Mouse (Mus musculus) small intestine, adult 2 months (tissue): ENCODE data around the gene Gramd2. TPM values are rescaled to one million over a fixed set of nuclear protein-coding genes. Genes with fewer than 3 reads are reported as not detected.
"Not testable (repeated sequence)": the region's sequence is repeated elsewhere in the genome, so short reads cannot be mapped to it uniquely, and the experiment has no call there.

Source experiments
- H3K27ac ChIP-seq: fragments of 200-500 bp; 2 replicates; pipeline ENCODE4 v1.5.1; 2012; ENCODE audit warnings: low read depth, low read length, control low read depth, inconsistent platforms; ENCODE audit not compliant: insufficient read depth
- H3K27me3 ChIP-seq: fragments of 200-500 bp; 2 replicates; pipeline ENCODE4 v1.6.1; 2012; ENCODE audit warnings: mild to moderate bottlenecking, moderate library complexity, low read length, inconsistent platforms; ENCODE audit not compliant: control insufficient read depth, insufficient read depth
- H3K36me3 ChIP-seq: fragments of 200-500 bp; 2 replicates; pipeline ENCODE4 v1.6.1; 2012; ENCODE audit warnings: mild to moderate bottlenecking, low read length, control low read depth, inconsistent platforms; ENCODE audit not compliant: control insufficient read depth, insufficient read depth
- H3K4me1 ChIP-seq: fragments of 200-500 bp; 2 replicates; pipeline ENCODE4 v1.6.1; 2012; ENCODE audit warnings: low read length, inconsistent platforms, mixed read lengths; ENCODE audit not compliant: control insufficient read depth, insufficient read depth, insufficient read length
- H3K4me3 ChIP-seq: fragments of 200-500 bp; 2 replicates; pipeline ENCODE4 v1.5.1; 2012; ENCODE audit warnings: low read depth, mild to moderate bottlenecking, control low read depth, inconsistent platforms, low read length, moderate library complexity
- CTCF ChIP-seq: fragments of 200-500 bp; IDR thresholded peaks from 2 replicates; pipeline ENCODE4 v1.5.1; 2012; ENCODE audit warnings: low read depth, mild to moderate bottlenecking, control low read depth, inconsistent platforms, low read length, moderate library complexity, mixed read lengths; ENCODE audit not compliant: insufficient replicate concordance, insufficient read length; ENCODE audit errors: extremely low read depth
- POLR2A ChIP-seq: fragments of 200-500 bp; IDR thresholded peaks from 2 replicates; pipeline ENCODE4 v1.6.1; 2012; ENCODE audit warnings: low read depth, mild to moderate bottlenecking, control low read depth, inconsistent platforms, low read length, moderate library complexity
- WGBS: fragments of 180-500 bp; shearing (Covaris S2); methylation state at CpG from one replicate; pipeline ENCODE4 v1.1.7; 2018; 5-methylcytosine and 5-hydroxymethylcytosine counted together
- polyA plus RNA-seq: library from polyadenylated mRNA; depleted of rRNA; stranded (reverse); fragments of >200 nt; gene quantifications from 2 replicates; pipeline ENCODE4 v1.2.3, GENCODE M21; 2012; rRNA removed

The Gramd2 gene
- polyA plus RNA-seq, 1 experiment = 4.6 TPM

- H3K27ac ChIP-seq = peak overlapping the region; percentile 89
- H3K27me3 ChIP-seq = no peaks in the 10 kb centered on the region
- WGBS = under 1% methylated on average over 45 of the region's 49 CpGs
- peaks cover 5% of the 10 kb centered on the region; the same call in 1 of the 2 replicates for H3K4me1 ChIP-seq
- TF ChIP-seq CTCF = 0 out of 2 replicates have a peak, but pooled peaks have one; percentile 4
- no peak; the same call in 1 of the 2 replicates for TF ChIP-seq POLR2A
- H3K36me3 ChIP-seq = no peaks in the 10 kb centered on the region
- peak overlapping the region; percentile 92 for H3K4me3 ChIP-seq
Observed at GRCm38 (mm10) chr9:59751066-59751581, 71.2 kb downstream of the Gramd2 start.

GRCm38 (mm10) chr9:59751966-59752365, 72.0 kb downstream of the Gramd2 start:
- no peaks in the 10 kb centered on the region for H3K27me3 ChIP-seq
- no peak overlapping the region; the same call in 1 of the 2 replicates for H3K27ac ChIP-seq
- H3K36me3 ChIP-seq = no peaks in the 10 kb centered on the region
- WGBS = 1% methylated on average over 2 of the region's 2 CpGs
- peaks cover 5% of the 10 kb centered on the region; the same call in 1 of the 2 replicates for H3K4me1 ChIP-seq
- TF ChIP-seq POLR2A = no peak
- 0 out of 2 replicates have a peak, but pooled peaks have one; percentile 0 for TF ChIP-seq CTCF
- peak overlapping the region; percentile 92 for H3K4me3 ChIP-seq

GRCm38 (mm10) chr9:59755199-59755598, 75.3 kb downstream of the Gramd2 start:
- Histone ChIP-seq H3K27ac (no peak overlapping the region), H3K36me3 (no peaks in the 10 kb centered on the region), H3K4me1 (0 out of 2 replicates have a peak, but pooled peaks cover 2% of the 10 kb centered on the region), H3K4me3 (no peak overlapping the region), H3K27me3 (no peaks in the 10 kb centered on the region)
- 68% methylated on average over 2 of the region's 2 CpGs for WGBS
- TF ChIP-seq POLR2A (no peak), CTCF (no peak)

- H3K27me3 ChIP-seq, H3K36me3 ChIP-seq, H3K27ac ChIP-seq, H3K4me1 ChIP-seq, H3K4me3 ChIP-seq: not testable (repeated sequence)
- 92% methylated on average over 3 of the region's 3 CpGs for WGBS
Observed at GRCm38 (mm10) chr9:59757016-59757415, 77.1 kb downstream of the Gramd2 start.

GRCm38 (mm10) chr9:59760515-59760914, 80.6 kb downstream of the Gramd2 start:
- Histone ChIP-seq H3K27me3 (no peaks in the 10 kb centered on the region), H3K4me1 (no peaks in the 10 kb centered on the region), H3K36me3 (no peaks in the 10 kb centered on the region), H3K4me3 (no peak overlapping the region), H3K27ac (no peak overlapping the region)
- WGBS = 51% methylated on average over 3 of the region's 3 CpGs
- TF ChIP-seq CTCF = no peak
- no peak for TF ChIP-seq POLR2A

- not testable (repeated sequence) for H3K4me3 ChIP-seq, H3K27ac ChIP-seq, H3K36me3 ChIP-seq, H3K4me1 ChIP-seq, H3K27me3 ChIP-seq
- WGBS = 92% methylated on average over 12 of the region's 13 CpGs
Observed at GRCm38 (mm10) chr9:59766966-59767461, 87.1 kb downstream of the Gramd2 start.

Other genes with a start within 250 kb of the Gramd2 start
- 8.6 and 22.1 TPM in 2 replicates for gene Arih1, start 193.5 kb upstream of the Gramd2 start, polyA plus RNA-seq
- 45.1 and 81.2 TPM in 2 replicates for gene Hexa, start 140.6 kb upstream of the Gramd2 start, polyA plus RNA-seq
- gene Tmem202, start 140.3 kb upstream of the Gramd2 start, polyA plus RNA-seq = 0.34 TPM in 1 of 2 replicates, not detected in the other
- 0.79 and 1.2 TPM in 2 replicates for gene Celf6, start 102.2 kb upstream of the Gramd2 start, polyA plus RNA-seq
- gene Parp6, start 62.9 kb upstream of the Gramd2 start, polyA plus RNA-seq = 5.7 and 12.1 TPM in 2 replicates
- 513 and 1,082 TPM in 2 replicates for gene Pkm, start 23.8 kb upstream of the Gramd2 start, polyA plus RNA-seq
- gene Senp8, start 70.6 kb downstream of the Gramd2 start, polyA plus RNA-seq = 0.75 and 1.5 TPM in 2 replicates
- 0.08 and 0.37 TPM in 2 replicates for gene Myo9a, start 70.8 kb downstream of the Gramd2 start, polyA plus RNA-seq